Mouse (Mus musculus): ENCODE measurements around the gene Trip10. TPM values are rescaled to one million over a fixed set of nuclear protein-coding genes. Genes with fewer than 3 reads are reported as not detected.
A peak's percentile ranks its signal among the peaks of the same experiment; 100 is the strongest.

The Trip10 gene
- polyA plus RNA-seq, 1 experiment from 2014 or later = 40.6 TPM

DNA sequence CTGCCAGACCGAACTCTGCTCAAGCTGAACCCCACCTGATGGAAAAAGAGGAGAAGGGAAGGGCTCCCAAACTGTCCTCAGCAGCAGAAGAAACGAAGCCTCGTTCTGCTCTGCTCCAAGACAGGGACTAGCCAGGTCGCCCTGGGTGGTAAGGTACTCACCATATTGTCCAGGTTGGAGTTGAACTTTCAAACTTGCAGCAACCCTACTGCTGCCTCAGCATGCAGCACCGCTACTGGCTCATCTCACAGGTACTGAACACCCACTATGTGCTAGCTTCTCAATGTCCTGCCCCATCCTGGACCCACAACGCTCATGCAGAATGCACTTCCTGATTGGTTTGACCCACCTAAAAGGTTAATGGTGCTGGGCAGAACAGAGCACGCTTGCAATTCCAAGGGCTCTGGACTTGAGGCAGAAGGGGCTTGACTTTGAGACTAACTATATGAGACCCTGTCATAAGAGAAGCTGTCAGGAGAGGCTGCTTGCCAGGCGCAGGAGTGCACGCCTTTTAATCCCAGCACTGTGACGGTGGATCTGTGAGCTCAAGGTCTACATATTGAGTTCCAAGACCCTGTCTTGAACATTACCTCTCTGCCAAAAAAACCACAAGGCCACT is 3.8 kb upstream of the Trip10 start:
- WGBS = 88% methylated on average over 10 of the region's 10 CpGs
- Histone ChIP-seq H3K36me3 (peaks cover 32% of the 10 kb centered on the region), H3K27me3 (no peaks in the 10 kb centered on the region), H3K4me3 (no peak overlapping the region), H3K27ac (no peak overlapping the region), H3K4me2 (no peak overlapping the region), H3K9me3 (no peaks in the 10 kb centered on the region), H3K4me1 (peaks cover 26% of the 10 kb centered on the region), H3K9ac (no peak overlapping the region)
- no peak for ATAC-seq (ENCODE audit: insufficient number of reproducible peaks, low FRiP score, low TSS enrichment, low read depth)

DNA sequence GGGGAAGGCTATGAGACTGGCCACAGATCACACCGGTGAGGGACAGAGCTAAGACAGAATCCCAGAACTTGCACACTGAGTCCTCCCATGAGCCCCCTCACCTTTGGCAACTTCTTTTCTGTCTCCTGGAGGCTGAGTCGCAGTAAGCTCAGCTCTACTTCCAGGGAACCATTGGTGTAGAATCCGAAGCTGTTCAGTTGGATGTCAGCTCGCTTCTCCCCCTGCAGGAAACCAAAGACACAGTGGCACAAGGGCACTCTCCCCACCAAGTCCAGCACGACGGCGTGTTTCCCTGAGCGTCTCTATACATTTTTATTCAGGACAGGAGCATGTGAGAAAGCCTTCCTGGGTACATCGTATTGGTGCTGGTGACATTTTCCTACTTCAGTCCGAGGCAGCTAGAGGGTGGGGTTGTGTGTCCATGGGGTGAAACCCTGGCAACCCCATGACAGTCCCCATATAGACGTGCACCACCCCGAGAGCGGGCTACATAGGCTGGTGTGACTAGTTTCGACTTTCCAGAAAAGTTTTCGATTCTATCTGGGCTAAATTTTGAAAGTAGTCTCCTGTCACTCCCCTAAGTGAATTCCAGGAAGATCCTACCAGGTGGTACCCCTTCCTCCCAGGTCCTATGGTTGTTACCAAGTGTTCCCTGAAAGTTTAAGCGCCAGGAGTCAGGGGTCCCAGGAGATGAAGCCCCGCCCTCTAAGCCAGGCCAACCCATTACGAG is 2.4 kb upstream of the Trip10 start:
- peak overlapping the region; percentile 82 for H3K4me2 ChIP-seq
- ATAC-seq (ENCODE audit: insufficient number of reproducible peaks, low FRiP score, low TSS enrichment, low read depth) = no peak
- peaks cover 27% of the 10 kb centered on the region for H3K36me3 ChIP-seq
- H3K9me3 ChIP-seq = no peaks in the 10 kb centered on the region
- 4% methylated on average over 18 of the region's 18 CpGs for WGBS
- peak overlapping the region; percentile 68 for H3K9ac ChIP-seq
- peaks cover 32% of the 10 kb centered on the region for H3K4me1 ChIP-seq
- no peaks in the 10 kb centered on the region for H3K27me3 ChIP-seq
- peak overlapping the region; percentile 98 for H3K27ac ChIP-seq
- H3K4me3 ChIP-seq = peak overlapping the region; percentile 80

DNA sequence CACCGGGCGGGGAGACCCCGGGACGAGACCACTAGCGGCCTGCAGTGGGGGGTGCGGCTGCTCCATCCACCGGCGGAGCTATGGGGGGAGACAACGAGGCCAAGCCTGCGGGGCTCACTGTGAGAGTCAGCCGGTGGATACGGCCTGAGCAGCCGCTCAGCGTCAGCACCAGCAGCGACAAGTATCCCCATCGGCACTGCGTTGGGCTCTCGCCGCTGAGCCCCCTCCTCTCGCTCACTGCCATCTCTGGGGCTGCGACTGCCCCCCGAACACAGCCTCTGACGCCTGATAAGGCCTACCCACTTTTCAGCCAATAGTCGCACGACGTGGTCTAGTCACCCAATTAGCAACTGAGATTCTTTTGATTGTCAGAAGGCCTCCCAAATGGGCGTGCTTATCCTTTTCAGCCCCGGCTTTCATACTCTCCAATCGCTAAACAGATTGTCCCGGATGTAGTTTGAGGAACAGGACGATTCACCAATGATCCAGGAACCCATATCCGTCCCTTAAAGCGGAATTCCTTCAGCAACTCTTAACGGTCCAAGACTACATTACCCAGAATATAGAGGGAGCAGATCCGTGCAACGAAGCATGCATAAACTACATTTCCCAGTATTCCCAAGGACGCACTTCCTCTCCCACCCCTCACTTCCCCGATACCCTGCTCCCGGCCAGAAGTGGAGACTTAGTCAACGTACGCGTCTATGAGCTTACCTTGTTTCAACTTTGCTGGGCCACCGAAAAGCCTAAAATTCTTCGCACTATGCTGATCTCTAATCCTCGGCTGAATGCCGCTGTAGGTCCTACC is 1.7 kb upstream of the Trip10 start:
- WGBS = under 1% methylated on average over 46 of the region's 46 CpGs
- Histone ChIP-seq H3K27me3 (no peaks in the 10 kb centered on the region), H3K27ac (peak overlapping the region; percentile 98), H3K4me1 (peaks cover 32% of the 10 kb centered on the region), H3K9ac (peak overlapping the region; percentile 68), H3K9me3 (no peaks in the 10 kb centered on the region), H3K4me2 (peak overlapping the region; percentile 92), H3K4me3 (peak overlapping the region; percentile 80), H3K36me3 (peaks cover 21% of the 10 kb centered on the region)
- peak; percentile 93 for ATAC-seq (ENCODE audit: insufficient number of reproducible peaks, low FRiP score, low TSS enrichment, low read depth)

DNA sequence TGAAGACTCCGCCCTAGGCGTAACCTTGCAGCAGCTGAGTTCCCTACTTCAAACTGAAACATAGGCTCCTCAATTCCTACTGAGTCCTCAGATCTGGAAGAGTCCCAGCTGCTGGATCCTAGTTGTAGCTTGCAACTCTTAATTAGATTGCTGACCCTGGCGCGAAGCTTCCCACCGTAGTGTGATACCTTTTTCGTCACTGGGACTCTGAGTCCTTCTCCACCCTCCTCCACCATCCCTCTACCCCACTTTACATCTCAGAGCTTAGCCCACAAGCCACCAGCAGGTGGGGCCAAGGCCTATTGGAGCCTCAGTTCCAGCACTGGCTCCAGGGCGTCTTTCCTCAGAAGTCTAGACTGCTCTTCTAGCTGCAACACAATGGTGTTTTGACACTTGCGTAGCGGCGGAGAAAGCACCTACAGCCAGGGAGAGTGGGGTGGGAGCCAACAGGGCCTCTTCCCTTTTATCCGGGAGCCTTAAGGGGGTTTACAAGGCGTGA is 1.0 kb upstream of the Trip10 start, which contains the start of gene Gpr108:
TSS of gene Gpr108 (minus strand) at position 246 of the 499 bp plus-strand sequence.
- Histone ChIP-seq H3K9ac (peak within 1 kb of the TSS; percentile 68), H3K27me3 (no peaks in the 10 kb centered on the region), H3K4me3 (peak within 1 kb of the TSS; percentile 80), H3K9me3 (no peaks in the 10 kb centered on the region), H3K4me2 (peak within 1 kb of the TSS; percentile 92), H3K27ac (peak within 1 kb of the TSS; percentile 98), H3K4me1 (peaks cover 32% of the 10 kb centered on the region), H3K36me3 (peaks cover 15% of the 10 kb centered on the region; the same call in 1 of the 2 replicates)
- under 1% methylated on average over 12 of the region's 12 CpGs for WGBS
- ATAC-seq (ENCODE audit: insufficient number of reproducible peaks, low FRiP score, low TSS enrichment, low read depth) = peak; percentile 52

DNA sequence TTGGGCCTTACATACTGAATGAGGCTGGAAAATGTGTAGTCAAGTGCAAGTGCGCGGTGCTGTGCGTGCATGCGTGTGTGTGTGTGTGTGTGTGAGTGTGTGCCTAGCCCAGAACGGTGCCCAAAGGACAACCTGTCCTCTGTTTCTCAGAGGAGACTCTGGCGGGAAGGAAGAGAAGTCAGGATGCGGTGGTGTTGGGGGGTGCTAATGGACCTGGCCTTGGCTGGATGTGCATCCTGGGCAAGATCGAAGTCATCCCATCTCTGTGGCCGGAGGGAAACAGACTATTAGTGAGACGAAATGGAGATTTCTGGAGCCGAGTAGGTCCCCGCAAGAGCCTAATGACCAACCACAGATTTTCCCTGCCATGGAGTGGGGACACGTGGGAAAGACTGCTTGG is 484 bp upstream of the Trip10 start:
- no peak for ATAC-seq (ENCODE audit: insufficient number of reproducible peaks, low FRiP score, low TSS enrichment, low read depth)
- Histone ChIP-seq H3K4me3 (peak overlapping the region; percentile 80), H3K27ac (peak overlapping the region; percentile 93), H3K4me2 (peak overlapping the region; percentile 92), H3K36me3 (peaks cover 18% of the 10 kb centered on the region), H3K9ac (peak overlapping the region; percentile 31; the same call in 1 of the 2 replicates), H3K27me3 (no peaks in the 10 kb centered on the region), H3K9me3 (no peaks in the 10 kb centered on the region), H3K4me1 (peaks cover 32% of the 10 kb centered on the region)
- WGBS = 8% methylated on average over 13 of the region's 13 CpGs

DNA sequence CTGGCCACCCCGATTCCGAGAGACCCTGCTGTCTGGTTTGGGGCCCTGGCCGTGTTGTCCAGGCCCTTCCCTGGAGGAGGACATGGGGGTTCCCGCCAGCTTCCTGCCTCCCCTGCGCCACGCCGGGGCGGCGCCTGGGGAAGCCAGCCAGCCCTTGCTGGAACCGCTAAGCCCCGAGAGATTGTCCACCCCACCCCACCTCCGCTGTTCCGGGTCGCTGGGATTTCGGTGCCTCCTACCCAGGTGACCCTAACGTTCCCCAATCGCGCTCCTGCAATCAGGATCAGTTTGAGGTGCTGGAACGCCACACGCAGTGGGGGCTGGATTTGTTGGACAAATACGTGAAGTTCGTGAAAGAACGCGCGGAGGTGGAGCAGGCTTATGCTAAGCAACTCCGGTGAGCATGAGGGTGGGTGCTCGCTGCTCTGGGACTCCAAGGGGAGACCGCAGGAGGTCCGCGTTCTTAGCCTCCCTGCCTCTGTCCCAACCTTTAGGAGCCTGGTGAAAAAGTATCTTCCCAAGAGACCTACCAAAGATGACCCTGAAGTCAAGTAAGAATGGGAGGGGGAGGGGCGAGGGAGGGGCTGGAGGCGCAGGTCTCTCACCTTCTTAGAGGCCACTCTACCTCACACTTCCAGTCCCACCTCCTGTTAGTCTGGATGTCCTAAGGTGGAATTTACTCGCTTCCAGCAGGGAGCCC is 1.4 kb downstream of the Trip10 start:
- H3K27me3 ChIP-seq = no peaks in the 10 kb centered on the region
- peak overlapping the region; percentile 93 for H3K27ac ChIP-seq
- ATAC-seq (ENCODE audit: insufficient number of reproducible peaks, low FRiP score, low TSS enrichment, low read depth) = no peak

DNA sequence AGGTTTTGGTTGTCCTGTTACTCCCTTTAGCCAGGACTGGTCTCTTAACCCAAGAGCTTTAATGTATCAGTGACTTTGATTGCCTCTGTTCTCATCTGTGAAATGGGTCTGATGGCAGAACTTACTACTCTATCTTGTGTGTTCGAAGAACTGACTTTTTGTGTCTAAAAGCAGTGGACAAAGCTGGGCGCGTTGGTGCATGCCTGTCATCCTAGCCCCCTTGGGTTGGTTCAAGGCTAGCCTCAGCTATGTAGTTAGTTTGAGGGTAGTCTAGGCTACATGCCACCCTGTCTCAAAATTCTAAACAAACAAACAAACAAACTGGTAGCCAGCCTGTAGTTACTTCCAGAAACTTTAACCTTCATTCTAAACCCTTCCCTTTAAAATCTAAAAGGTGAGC is 2.2 kb downstream of the Trip10 start:
- H3K4me1 ChIP-seq = peaks cover 27% of the 10 kb centered on the region
- H3K27ac ChIP-seq = no peak overlapping the region
- no peak overlapping the region for H3K4me3 ChIP-seq
- no peaks in the 10 kb centered on the region for H3K9me3 ChIP-seq
- no peak overlapping the region for H3K9ac ChIP-seq
- H3K4me2 ChIP-seq = no peak overlapping the region
- 93% methylated on average over 3 of the region's 3 CpGs for WGBS
- ATAC-seq (ENCODE audit: insufficient number of reproducible peaks, low FRiP score, low TSS enrichment, low read depth) = no peak
- H3K36me3 ChIP-seq = peaks cover 30% of the 10 kb centered on the region
- no peaks in the 10 kb centered on the region for H3K27me3 ChIP-seq

More for the DNA sequence above, 1.4 kb downstream of the Trip10 start:
- WGBS = 2% methylated on average over 33 of the region's 33 CpGs
- H3K36me3 ChIP-seq = peaks cover 24% of the 10 kb centered on the region
- H3K4me1 ChIP-seq = peaks cover 32% of the 10 kb centered on the region
- peak overlapping the region; percentile 80 for H3K4me3 ChIP-seq
- peak overlapping the region; percentile 65 for H3K9ac ChIP-seq
- peak overlapping the region; percentile 92 for H3K4me2 ChIP-seq
- no peaks in the 10 kb centered on the region for H3K9me3 ChIP-seq

DNA sequence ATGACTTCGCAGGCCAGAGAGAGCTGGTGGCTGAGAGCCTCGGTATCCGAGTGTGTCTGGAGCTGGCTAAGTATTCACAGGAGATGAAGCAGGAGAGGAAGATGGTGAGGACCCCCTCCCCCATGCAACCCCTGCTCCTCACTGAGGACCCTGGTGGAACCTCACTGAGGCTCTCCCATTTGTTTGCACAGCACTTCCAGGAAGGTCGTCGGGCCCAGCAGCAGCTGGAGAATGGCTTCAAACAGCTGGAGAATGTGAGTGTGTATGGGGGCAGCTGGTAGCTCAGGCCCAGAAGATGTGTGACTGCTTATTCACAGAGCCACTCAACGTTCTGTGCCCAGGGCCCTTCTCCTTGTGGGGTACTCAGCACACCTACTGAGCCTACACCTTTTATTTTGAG is 4.1 kb downstream of the Trip10 start:
- no peak overlapping the region for H3K9ac ChIP-seq
- H3K27me3 ChIP-seq = no peaks in the 10 kb centered on the region
- H3K9me3 ChIP-seq = no peaks in the 10 kb centered on the region
- no peak overlapping the region for H3K4me2 ChIP-seq
- no peak overlapping the region for H3K4me3 ChIP-seq
- no peak overlapping the region for H3K27ac ChIP-seq
- peaks cover 19% of the 10 kb centered on the region for H3K4me1 ChIP-seq
- no peak for ATAC-seq (ENCODE audit: insufficient number of reproducible peaks, low FRiP score, low TSS enrichment, low read depth)
- WGBS = 77% methylated on average over 6 of the region's 6 CpGs
- peaks cover 47% of the 10 kb centered on the region for H3K36me3 ChIP-seq

DNA sequence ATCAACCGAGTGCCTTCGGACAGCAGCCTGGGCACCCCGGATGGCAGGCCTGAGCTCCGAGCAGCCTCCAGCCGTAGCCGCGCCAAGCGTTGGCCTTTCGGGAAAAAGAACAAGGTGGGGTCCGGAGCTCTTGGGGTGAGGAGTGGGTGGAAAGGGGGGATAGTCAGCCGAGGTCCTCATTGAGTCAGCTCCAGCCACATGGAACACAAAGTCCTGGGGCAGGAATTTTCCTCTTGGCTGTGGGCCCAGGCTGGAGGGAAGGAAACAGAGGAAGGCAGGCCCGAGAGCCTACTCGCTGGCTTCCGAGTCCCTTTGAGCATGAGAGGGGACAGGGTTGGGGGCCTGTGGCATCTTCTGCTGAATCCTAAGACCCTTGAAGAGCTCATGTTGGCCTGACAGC is 6.1 kb downstream of the Trip10 start:
- no peak for ATAC-seq (ENCODE audit: insufficient number of reproducible peaks, low FRiP score, low TSS enrichment, low read depth)
- 91% methylated on average over 14 of the region's 14 CpGs for WGBS
- no peaks in the 10 kb centered on the region for H3K27me3 ChIP-seq
- H3K4me2 ChIP-seq = no peak overlapping the region
- H3K9ac ChIP-seq = no peak overlapping the region
- H3K9me3 ChIP-seq = no peaks in the 10 kb centered on the region
- no peak overlapping the region for H3K27ac ChIP-seq
- peaks cover 66% of the 10 kb centered on the region for H3K36me3 ChIP-seq
- no peak overlapping the region for H3K4me3 ChIP-seq
- H3K4me1 ChIP-seq = peaks cover 7% of the 10 kb centered on the region

DNA sequence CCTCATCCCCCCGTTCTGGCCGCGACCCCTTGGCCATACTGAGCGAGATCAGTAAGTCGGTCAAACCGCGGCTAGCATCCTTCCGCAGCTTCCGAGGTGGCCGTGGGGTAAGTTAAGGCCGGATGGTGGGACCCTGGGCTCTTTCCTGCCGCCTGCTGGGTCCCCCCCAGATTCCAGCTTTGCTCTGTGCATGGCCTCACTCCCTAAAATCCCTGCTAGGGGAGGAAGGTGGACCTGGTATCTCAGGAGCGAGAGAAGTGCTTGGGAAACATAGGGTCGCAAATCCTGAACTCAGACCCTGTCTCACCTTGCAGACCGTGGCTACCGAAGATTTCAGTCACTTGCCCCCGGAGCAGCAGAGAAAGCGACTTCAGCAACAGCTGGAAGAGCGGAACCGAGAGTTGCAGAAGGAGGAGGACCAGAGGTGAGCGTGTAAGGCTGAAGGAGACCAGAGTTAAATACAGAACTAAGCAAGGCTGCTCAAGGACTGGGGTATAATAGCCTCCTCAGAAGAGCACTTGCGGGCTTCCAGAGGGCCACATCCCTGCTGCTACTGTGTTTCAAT is 7.7 kb downstream of the Trip10 start:
- Histone ChIP-seq H3K4me2 (no peak overlapping the region), H3K36me3 (peaks cover 82% of the 10 kb centered on the region), H3K9me3 (no peaks in the 10 kb centered on the region), H3K27ac (no peak overlapping the region), H3K4me1 (no peaks in the 10 kb centered on the region), H3K4me3 (no peak overlapping the region), H3K9ac (no peak overlapping the region), H3K27me3 (no peaks in the 10 kb centered on the region)
- no peak for ATAC-seq (ENCODE audit: insufficient number of reproducible peaks, low FRiP score, low TSS enrichment, low read depth)
- WGBS = 95% methylated on average over 22 of the region's 22 CpGs

DNA sequence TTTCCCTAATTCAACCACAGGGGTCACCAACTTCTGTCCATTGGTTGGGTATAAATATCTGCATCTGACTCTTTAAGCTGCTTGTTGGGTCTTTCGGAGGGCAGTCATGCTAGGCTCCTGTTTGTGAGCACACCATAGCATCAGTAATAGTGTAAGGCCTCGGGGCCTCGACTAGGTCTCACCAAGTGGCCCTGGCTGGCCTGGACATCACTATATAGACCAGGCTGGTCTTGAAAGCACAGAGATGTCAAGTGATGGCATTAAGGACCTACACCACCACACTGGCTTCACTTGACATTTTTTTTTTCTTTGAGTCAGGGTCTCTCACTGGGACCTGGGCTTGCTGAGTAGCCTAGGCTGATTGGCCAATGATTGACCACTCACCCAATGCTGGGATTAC is 8.9 kb downstream of the Trip10 start:
- Histone ChIP-seq H3K36me3 (peaks cover 94% of the 10 kb centered on the region), H3K27ac (no peak overlapping the region), H3K9me3 (no peaks in the 10 kb centered on the region), H3K4me1 (no peaks in the 10 kb centered on the region), H3K27me3 (no peaks in the 10 kb centered on the region), H3K9ac (no peak overlapping the region), H3K4me2 (no peak overlapping the region), H3K4me3 (no peak overlapping the region)
- ATAC-seq (ENCODE audit: insufficient number of reproducible peaks, low FRiP score, low TSS enrichment, low read depth) = no peak
- WGBS = 90% methylated on average over 3 of the region's 3 CpGs

Data from limb, embryonic 15.5 days (tissue).